Mouse (Mus musculus): Measurements from ENCODE around the gene Cnksr3.

GRCm38 (mm10) chr10:7202576-7202975 lies 9.5 kb downstream of the Cnksr3 start:
- TF ChIP-seq CTCF (conservative IDR thresholded peaks at IDR 0.05; ENCODE audit: low read length) (no peak), NANOG (IDR thresholded peaks at IDR 0.05; ENCODE audit: borderline replicate concordance, low read length) (no peak)
